Mouse (Mus musculus) intestine, embryonic 16.5 days (tissue): Measurements from ENCODE around the gene Baz2b. TPM values are rescaled to one million over a fixed set of nuclear protein-coding genes. Genes with fewer than 3 reads are reported as not detected.

Source experiments
- ATAC-seq: fragments of 200-750 bp; cut with Nextera tagmentation; 2 replicates; pipeline ENCODE4 v1.8.0; 2017; ENCODE audit warnings: moderate TSS enrichment, moderate library complexity
- H3K27ac ChIP-seq: fragments of 300-500 bp; sonication (generic); 2 replicates; pipeline ENCODE4 v1.5.1; 2014; ENCODE audit warnings: mild to moderate bottlenecking, low read length
- H3K27me3 ChIP-seq: fragments of 300-500 bp; sonication (generic); replicated peaks from 2 replicates; pipeline ENCODE4 v1.6.1; 2014; ENCODE audit warnings: low read length, control low read depth, mixed read lengths; ENCODE audit not compliant: control insufficient read depth, insufficient read depth
- H3K36me3 ChIP-seq: fragments of 300-500 bp; sonication (generic); 2 replicates; pipeline ENCODE4 v1.6.1; 2014; ENCODE audit warnings: low read length, control low read depth; ENCODE audit not compliant: control insufficient read depth, insufficient read depth
- H3K4me1 ChIP-seq: fragments of 300-500 bp; sonication (generic); 2 replicates; pipeline ENCODE4 v1.6.1; 2014; ENCODE audit warnings: low read length, control low read depth, mixed read lengths; ENCODE audit not compliant: control insufficient read depth, insufficient read depth
- H3K4me2 ChIP-seq: fragments of 300-500 bp; sonication (generic); 2 replicates; pipeline ENCODE4 v1.6.1; 2014; ENCODE audit warnings: low read depth, low read length, control low read depth
- H3K4me3 ChIP-seq: fragments of 300-500 bp; sonication (generic); 2 replicates; pipeline ENCODE4 v1.5.1; 2014; ENCODE audit warnings: mild to moderate bottlenecking, low read length
- H3K9ac ChIP-seq: fragments of 300-500 bp; sonication (generic); 2 replicates; pipeline ENCODE4 v1.6.1; 2014; ENCODE audit warnings: low read depth, low read length
- H3K9me3 ChIP-seq: fragments of 300-500 bp; sonication (generic); 2 replicates; pipeline ENCODE4 v1.6.1; 2016; ENCODE audit warnings: low read length, control low read depth; ENCODE audit not compliant: control insufficient read depth
- WGBS: fragments of 180-500 bp; shearing (Covaris S2); extraction: QIAGEN DNeasy Blood & Tissue Kit; methylation state at CpG from one replicate; pipeline ENCODE4 v1.1.7; 2014; 5-methylcytosine and 5-hydroxymethylcytosine counted together
- polyA plus RNA-seq: library from polyadenylated mRNA; unstranded; fragments of >200 nt; fragmentation: Nextera tagmentation; extraction: Ambion mirVana; gene quantifications from 2 replicates; pipeline ENCODE4 v1.2.1, GENCODE M21; 2015

Baz2b gene
- polyA plus RNA-seq, 1 experiment from 2014 or later, result 42.3 TPM

DNA sequence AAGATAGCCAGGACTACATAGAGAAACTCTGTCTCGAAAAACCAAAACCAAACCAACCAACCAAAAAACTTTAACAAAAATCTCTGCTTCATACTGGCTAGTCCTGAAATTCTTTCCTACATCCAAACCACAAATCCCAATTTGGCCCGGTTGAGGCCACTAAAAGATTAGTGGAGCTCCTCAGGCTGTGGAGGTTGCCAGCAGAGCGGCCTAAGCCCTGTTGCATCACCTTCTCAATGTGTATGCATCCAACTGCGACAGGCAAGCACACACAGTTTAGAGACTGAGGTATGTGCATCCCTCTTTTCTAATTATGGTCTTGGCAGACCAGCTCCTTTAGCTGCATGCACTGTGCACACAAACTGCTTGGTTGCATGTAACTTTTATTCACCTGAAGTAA is 36.0 kb downstream of the Baz2b start:
- Histone ChIP-seq H3K4me3 (no peak overlapping the region), H3K27me3 (no peaks in the 10 kb centered on the region), H3K36me3 (no peaks in the 10 kb centered on the region), H3K27ac (no peak overlapping the region), H3K4me1 (peaks cover 2% of the 10 kb centered on the region; the same call in 1 of the 2 replicates), H3K4me2 (no peak overlapping the region), H3K9ac (no peak overlapping the region), H3K9me3 (no peaks in the 10 kb centered on the region)
- no peak for ATAC-seq
- 93% methylated on average over 4 of the region's 4 CpGs for WGBS

- ATAC-seq, result no peak
- Histone ChIP-seq H3K4me2 (no peak overlapping the region), H3K4me3 (no peak overlapping the region), H3K36me3 (no peaks in the 10 kb centered on the region), H3K4me1 (peaks cover 2% of the 10 kb centered on the region; the same call in 1 of the 2 replicates), H3K9ac (no peak overlapping the region), H3K27ac (no peak overlapping the region), H3K27me3 (no peaks in the 10 kb centered on the region), H3K9me3 (no peaks in the 10 kb centered on the region)
- WGBS, result 57% methylated on average over 3 of the region's 3 CpGs
Measured at GRCm38 (mm10) chr2:60173190-60173589, 36.4 kb downstream of the Baz2b start.

DNA sequence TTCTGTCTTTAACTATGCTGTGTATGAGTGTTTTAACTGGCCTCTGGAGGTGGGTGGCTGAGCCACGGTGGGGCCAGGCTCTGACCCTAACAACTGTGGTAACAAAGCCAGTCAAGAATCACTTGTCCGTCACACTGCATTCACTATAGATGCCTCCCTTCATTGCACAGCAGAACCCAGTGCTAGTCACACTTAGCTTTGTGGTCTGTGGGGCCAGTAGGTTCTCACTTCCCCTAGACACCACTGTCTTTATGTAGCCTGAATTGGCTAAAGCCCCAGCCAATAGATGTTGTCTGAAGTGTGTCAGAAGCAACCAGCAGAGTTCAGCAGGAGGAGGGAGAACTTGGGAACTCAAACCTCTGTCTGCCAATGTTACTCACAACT is 37.1 kb downstream of the Baz2b start:
- no peak overlapping the region for H3K27ac ChIP-seq
- H3K4me2 ChIP-seq, result no peak overlapping the region
- 74% methylated on average over 2 of the region's 2 CpGs for WGBS

GRCm38 (mm10) chr2:60171786-60172530 is 37.7 kb downstream of the Baz2b start:
- no peak for ATAC-seq
- WGBS, result 66% methylated on average over 7 of the region's 7 CpGs
- H3K9me3 ChIP-seq, result no peaks in the 10 kb centered on the region

More for the DNA sequence above, 37.1 kb downstream of the Baz2b start:
- no peak overlapping the region for H3K4me3 ChIP-seq
- ATAC-seq, result no peak
- no peaks in the 10 kb centered on the region for H3K36me3 ChIP-seq
- no peaks in the 10 kb centered on the region for H3K27me3 ChIP-seq
- H3K9ac ChIP-seq, result no peak overlapping the region
- peaks cover 2% of the 10 kb centered on the region; the same call in 1 of the 2 replicates for H3K4me1 ChIP-seq
- H3K9me3 ChIP-seq, result no peaks in the 10 kb centered on the region

DNA sequence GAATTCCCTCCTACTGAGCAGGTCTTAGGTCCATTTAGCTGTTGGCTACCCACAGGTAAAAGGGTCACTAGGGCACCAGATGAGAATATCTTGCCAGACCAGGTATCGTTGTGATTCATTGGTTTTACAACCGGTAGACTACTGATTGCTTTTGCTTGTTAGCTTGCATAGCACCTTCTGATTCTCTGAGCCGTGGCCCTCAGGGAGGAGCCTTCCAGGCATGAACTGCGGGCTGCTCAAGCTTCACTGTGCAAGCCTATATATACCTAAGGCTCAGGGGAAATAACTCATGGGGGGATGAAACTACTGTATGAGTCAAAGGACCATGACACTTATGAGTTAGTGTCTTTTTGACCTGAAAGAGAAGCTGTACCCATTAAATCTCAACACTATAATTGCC is 42.8 kb downstream of the Baz2b start:
- no peaks in the 10 kb centered on the region for H3K36me3 ChIP-seq
- ATAC-seq, result peak; percentile 53; the same call in 1 of the 2 replicates
- no peak overlapping the region for H3K9ac ChIP-seq
- H3K9me3 ChIP-seq, result no peaks in the 10 kb centered on the region
- no peaks in the 10 kb centered on the region for H3K27me3 ChIP-seq
- no peak overlapping the region for H3K27ac ChIP-seq
- H3K4me3 ChIP-seq, result no peak overlapping the region
- 70% methylated on average over 4 of the region's 4 CpGs for WGBS
- no peak overlapping the region for H3K4me2 ChIP-seq
- peaks cover 1% of the 10 kb centered on the region; the same call in 1 of the 2 replicates for H3K4me1 ChIP-seq

More at GRCm38 (mm10) chr2:60171786-60172530, 37.7 kb downstream of the Baz2b start:
- Histone ChIP-seq H3K4me2 (no peak overlapping the region), H3K27ac (no peak overlapping the region), H3K27me3 (no peaks in the 10 kb centered on the region), H3K4me1 (peaks cover 2% of the 10 kb centered on the region; the same call in 1 of the 2 replicates), H3K36me3 (no peaks in the 10 kb centered on the region), H3K9ac (no peak overlapping the region), H3K4me3 (no peak overlapping the region)

DNA sequence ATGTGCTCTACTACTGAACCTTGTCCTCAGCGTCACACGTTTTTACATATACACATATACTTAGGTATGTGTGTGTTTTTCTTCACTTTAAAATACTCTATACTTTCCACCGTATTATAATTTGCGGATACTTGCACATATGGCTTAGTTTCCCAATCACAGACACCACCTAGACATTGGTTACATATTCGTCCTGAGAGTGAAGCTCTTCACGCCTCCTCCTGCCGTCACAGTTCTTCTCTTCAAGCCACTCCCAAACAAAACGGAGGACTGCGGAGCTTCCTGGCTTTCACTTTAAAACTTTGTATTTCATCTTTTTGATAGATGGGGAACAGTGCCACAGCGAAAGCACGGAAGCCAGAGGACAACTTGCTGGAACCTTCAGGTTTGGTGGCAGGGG is 44.0 kb downstream of the Baz2b start:
- no peak overlapping the region for H3K4me3 ChIP-seq
- H3K4me1 ChIP-seq, result no peaks in the 10 kb centered on the region
- no peaks in the 10 kb centered on the region for H3K9me3 ChIP-seq
- H3K4me2 ChIP-seq, result no peak overlapping the region
- H3K27me3 ChIP-seq, result no peaks in the 10 kb centered on the region
- no peak overlapping the region for H3K9ac ChIP-seq
- 88% methylated on average over 11 of the region's 11 CpGs for WGBS
- no peaks in the 10 kb centered on the region for H3K36me3 ChIP-seq
- H3K27ac ChIP-seq, result no peak overlapping the region
- no peak for ATAC-seq

GRCm38 (mm10) chr2:60163744-60164143 is 45.9 kb downstream of the Baz2b start:
- no peaks in the 10 kb centered on the region for H3K36me3 ChIP-seq
- H3K4me2 ChIP-seq, result no peak overlapping the region
- H3K4me1 ChIP-seq, result no peaks in the 10 kb centered on the region
- H3K4me3 ChIP-seq, result no peak overlapping the region
- H3K27ac ChIP-seq, result no peak overlapping the region
- H3K27me3 ChIP-seq, result no peaks in the 10 kb centered on the region
- WGBS, result 61% methylated on average over 2 of the region's 2 CpGs
- H3K9me3 ChIP-seq, result no peaks in the 10 kb centered on the region
- no peak overlapping the region for H3K9ac ChIP-seq
- ATAC-seq, result peak; percentile 48; the same call in 1 of the 2 replicates

- no peaks in the 10 kb centered on the region for H3K36me3 ChIP-seq
- H3K4me3 ChIP-seq, result no peak overlapping the region
- no peak overlapping the region for H3K9ac ChIP-seq
- H3K4me1 ChIP-seq, result no peaks in the 10 kb centered on the region
- no peaks in the 10 kb centered on the region for H3K9me3 ChIP-seq
- no peak overlapping the region for H3K4me2 ChIP-seq
- H3K27me3 ChIP-seq, result no peaks in the 10 kb centered on the region
- WGBS, result 84% methylated on average over 2 of the region's 2 CpGs
- no peak for ATAC-seq
- no peak overlapping the region for H3K27ac ChIP-seq
Measured at GRCm38 (mm10) chr2:60152481-60152880, 57.2 kb downstream of the Baz2b start.

- 72% methylated on average over 5 of the region's 5 CpGs for WGBS
- Histone ChIP-seq H3K4me1 (0 out of 2 replicates have a peak, but pooled peaks cover 3% of the 10 kb centered on the region), H3K36me3 (no peaks in the 10 kb centered on the region), H3K9me3 (no peaks in the 10 kb centered on the region), H3K9ac (no peak overlapping the region), H3K4me2 (no peak overlapping the region), H3K27me3 (no peaks in the 10 kb centered on the region), H3K4me3 (no peak overlapping the region), H3K27ac (no peak overlapping the region)
- no peak for ATAC-seq
Measured at GRCm38 (mm10) chr2:60148651-60149050, 61.0 kb downstream of the Baz2b start.
